Mouse (Mus musculus) lung, postnatal 0 days (tissue): ENCODE data around the gene Eme1.

Experiments used
- CTCF ChIP-seq: IDR thresholded peaks from 2 replicates; pipeline ENCODE4 v1.5.1; 2016; ENCODE audit warnings: antibody characterized with exemption, mild to moderate bottlenecking
- EP300 ChIP-seq: IDR thresholded peaks from 2 replicates; pipeline ENCODE4 v1.6.1; 2016; ENCODE audit warnings: antibody characterized with exemption, mild to moderate bottlenecking, control low read depth

DNA sequence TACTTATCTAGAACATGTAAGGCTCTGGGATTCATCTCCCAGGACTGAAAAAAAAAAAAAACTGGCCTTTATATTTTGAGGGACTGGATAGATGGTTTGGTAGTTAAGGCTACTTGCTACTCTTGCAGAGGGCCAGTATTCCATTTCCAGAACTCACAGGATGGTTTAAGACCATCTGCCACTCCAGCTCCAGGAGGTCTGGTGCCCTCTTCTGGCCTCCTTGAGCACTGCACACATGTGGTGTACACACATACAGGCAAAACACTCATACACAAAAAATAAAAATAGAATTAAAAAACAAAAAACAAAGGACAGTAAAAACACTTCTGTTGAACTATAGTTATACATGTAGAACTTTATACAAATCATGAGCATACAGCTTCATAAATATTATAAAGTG is 26.9 kb upstream of the Eme1 start:
- peak; percentile 21 for TF ChIP-seq CTCF
- no peak for TF ChIP-seq EP300
